Mouse (Mus musculus): ENCODE measurements around the gene 4930535I16Rik.
"Not testable (repeated sequence)": the region's sequence is repeated elsewhere in the genome, so short reads cannot be mapped to it uniquely, and the experiment has no call there.

4930535I16Rik gene

DNA sequence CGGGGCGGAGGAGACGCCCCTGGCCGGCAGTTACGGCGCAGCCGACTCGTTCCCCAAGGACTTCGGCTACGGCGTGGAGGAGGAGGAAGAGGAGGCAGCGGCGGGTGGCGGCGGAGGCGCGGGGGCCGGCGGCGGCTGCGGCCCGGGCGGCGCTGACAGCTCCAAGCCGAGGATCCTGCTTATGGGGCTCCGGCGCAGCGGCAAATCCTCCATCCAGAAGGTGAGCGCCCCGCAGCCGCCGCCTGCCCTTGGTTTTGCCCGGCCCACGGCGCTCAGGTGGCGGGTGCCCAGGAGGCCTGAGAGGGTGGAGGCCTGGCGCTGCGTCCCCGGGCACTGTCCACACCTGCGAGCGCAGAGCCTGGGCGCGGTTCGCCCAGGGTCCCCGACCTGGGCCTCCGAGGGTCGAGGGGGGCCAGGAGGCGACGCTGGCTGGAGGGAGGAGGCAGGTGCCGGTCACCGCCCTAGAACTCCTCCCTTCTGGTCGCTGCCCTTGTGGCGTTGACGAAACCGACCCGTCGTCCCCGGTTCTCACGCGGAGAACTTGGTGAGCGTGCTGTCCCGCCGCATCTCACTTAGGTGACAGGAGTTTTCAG, at the start of gene 4930535I16Rik:
Gene 4930535I16Rik (minus strand): TSS at position 475 of the 593 bp plus-strand sequence.
- DNase-seq (ENCODE audit: low spot score in 2 of 2) = peak in 1 of 2 experiments; percentile 61

DNA sequence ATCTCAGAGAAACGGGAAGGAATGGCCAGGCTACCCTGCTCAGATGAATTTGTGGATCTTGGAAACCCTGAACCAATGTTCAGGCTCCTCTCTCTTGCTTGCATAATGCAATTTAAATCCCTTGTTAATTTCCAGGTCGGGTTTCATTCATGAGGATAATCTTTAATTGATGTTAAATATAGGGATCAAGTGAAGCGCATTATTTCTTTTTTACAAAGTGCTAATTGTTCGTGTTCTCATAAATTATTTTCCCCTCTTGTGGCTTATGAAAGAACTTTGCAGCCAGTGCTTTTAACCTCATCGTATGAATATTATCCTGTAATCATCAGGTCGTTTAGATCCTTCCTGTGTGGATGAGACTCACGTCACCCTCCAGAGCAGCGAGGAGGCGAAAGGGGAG, 44.9 kb upstream of the 4930535I16Rik start:
- DNase-seq (ENCODE audit: low spot score in 2 of 2) = no peak

GRCm38 (mm10) chr4:123960955-123961354, 43.1 kb upstream of the 4930535I16Rik start:
- DNase-seq (ENCODE audit: low spot score in 2 of 2) = no peak

- no peak for DNase-seq (ENCODE audit: low spot score in 2 of 2)
Observed at GRCm38 (mm10) chr4:123957891-123958290, 40.1 kb upstream of the 4930535I16Rik start.

DNA sequence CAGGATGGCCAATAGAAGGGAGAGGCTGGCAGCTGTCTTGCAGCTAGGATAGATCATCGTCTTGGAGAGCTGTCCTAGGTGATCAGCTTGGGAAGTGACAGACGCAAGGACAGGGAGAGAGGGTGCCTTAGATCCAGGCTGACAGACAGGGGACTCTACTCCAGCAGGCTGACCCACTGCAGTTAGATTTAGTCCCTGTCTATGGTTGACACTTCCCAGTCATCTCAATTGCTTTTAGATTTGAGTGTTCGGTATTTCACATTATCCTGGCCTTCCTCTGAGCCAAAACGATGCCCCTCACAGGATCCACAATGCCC, 39.6 kb upstream of the 4930535I16Rik start:
- DNase-seq (ENCODE audit: low spot score in 2 of 2) = no peak

DNA sequence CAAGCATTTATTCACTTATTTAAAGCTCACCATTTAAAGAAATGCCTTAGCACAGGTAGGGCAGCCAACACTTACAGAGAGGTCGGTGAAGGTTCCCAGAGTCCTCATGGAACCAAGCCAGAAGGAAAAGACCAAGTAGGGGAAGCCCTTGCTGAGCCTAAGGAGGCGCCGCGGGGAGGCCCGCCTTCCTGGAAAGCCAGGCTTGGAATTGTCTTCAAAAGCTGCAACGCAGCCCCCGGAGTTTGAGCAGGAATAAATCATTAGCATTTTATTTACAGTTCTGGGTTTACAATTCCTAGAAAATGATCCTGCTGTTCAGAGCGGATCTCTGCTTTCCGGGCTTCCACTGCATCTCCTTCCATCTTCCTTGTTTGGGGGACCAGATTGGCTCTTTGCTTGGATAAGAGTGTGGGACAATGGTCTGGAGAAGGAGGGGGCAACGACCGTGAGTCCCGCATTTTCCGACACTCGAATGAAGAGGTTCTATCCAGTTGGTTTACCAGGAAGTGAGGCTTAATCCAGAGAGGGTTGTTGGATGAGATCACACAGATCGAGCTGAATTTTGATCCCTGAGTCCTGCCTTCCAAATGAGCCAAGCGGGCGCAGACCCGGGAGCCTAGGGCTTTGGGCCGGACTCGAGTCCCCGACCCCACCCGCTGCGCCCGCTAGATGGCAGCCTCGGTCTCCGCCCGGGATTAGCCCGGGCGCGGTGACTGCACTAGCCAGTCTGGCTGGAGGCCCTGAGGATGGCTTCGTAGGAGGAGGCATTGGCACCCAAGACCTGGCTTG, 39.1 kb upstream of the 4930535I16Rik start:
- peak; percentile 57 to 80 for DNase-seq (ENCODE audit: low spot score in 2 of 2)

- DNase-seq (ENCODE audit: low spot score in 2 of 2) = no peak
Observed at GRCm38 (mm10) chr4:123952059-123952458, 34.2 kb upstream of the 4930535I16Rik start.

DNA sequence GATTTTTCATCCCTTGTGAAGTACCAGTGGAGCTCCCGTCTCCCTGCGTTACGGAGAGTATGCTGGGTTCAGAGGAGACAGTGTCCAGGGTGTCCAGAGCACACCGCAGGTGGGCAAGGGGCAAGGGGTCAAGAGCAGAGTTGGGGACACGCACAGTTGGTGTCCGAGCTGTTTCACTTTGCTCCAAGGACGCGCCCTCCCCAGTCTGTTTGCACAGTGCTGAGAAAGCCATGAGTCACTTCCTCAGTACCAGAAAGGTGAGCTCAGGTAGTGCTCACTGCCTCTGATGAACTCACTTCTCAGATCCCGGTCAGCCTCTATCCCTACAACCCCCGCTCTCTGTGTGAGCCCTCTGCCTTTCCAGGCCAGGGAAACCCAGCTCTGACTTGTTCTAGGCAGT, 31.8 kb upstream of the 4930535I16Rik start:
- no peak for DNase-seq (ENCODE audit: low spot score in 2 of 2)

- no peak for DNase-seq (ENCODE audit: low spot score in 2 of 2)
Observed at GRCm38 (mm10) chr4:123948901-123949300, 31.1 kb upstream of the 4930535I16Rik start.

GRCm38 (mm10) chr4:123947149-123947548, 29.3 kb upstream of the 4930535I16Rik start:
- DNase-seq (ENCODE audit: low spot score in 2 of 2) = no peak

DNA sequence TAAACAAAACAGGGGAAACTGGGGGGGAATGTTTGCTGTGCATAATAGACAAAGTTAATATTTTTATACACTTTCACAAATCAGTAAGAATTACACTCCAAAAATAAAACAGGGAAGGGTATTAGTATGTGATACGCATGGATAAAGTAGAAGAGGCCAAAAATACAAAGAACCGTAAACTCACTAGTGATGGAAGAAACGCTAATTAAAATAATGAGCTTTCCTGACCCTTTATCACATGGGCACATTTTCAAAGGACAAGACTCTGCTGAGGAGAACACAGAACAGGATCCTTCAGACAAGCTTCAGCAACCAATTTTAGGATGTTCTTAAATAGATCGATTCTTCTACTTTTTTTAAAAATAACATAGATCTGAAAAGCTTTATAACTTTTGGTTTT, 28.9 kb upstream of the 4930535I16Rik start:
- DNase-seq (ENCODE audit: low spot score in 2 of 2) = no peak

- not testable (repeated sequence) for DNase-seq (ENCODE audit: low spot score in 2 of 2)
Observed at GRCm38 (mm10) chr4:123940878-123941277, 23.1 kb upstream of the 4930535I16Rik start.

DNA sequence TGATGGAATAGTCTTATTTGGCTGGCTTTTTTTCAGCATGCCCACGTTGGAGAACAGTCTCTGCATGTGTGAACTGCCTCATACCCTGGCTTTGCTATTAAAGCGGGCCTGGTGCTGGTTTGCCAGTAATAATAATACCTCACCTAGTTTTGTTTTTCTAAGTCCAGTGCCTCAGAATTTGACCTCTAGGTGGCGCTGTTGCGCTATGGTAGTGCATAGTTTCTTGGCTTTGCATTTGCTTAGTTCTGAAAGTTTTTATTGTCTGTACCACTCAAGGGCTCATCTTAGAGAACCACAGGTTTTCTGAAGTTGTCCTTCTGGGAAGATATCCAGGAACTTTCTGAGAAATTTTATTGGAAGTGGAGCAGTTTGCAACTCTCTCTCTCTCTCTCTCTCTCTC, 22.0 kb upstream of the 4930535I16Rik start:
- peak; percentile 62 to 83 for DNase-seq (ENCODE audit: low spot score in 2 of 2)

GRCm38 (mm10) chr4:123936059-123936458, 18.2 kb upstream of the 4930535I16Rik start:
- no peak for DNase-seq (ENCODE audit: low spot score in 2 of 2)

- DNase-seq (ENCODE audit: low spot score in 2 of 2) = no peak
Observed at GRCm38 (mm10) chr4:123934306-123934705, 16.5 kb upstream of the 4930535I16Rik start.

- no peak for DNase-seq (ENCODE audit: low spot score in 2 of 2)
Observed at GRCm38 (mm10) chr4:123929994-123930393, 12.2 kb upstream of the 4930535I16Rik start.

DNA sequence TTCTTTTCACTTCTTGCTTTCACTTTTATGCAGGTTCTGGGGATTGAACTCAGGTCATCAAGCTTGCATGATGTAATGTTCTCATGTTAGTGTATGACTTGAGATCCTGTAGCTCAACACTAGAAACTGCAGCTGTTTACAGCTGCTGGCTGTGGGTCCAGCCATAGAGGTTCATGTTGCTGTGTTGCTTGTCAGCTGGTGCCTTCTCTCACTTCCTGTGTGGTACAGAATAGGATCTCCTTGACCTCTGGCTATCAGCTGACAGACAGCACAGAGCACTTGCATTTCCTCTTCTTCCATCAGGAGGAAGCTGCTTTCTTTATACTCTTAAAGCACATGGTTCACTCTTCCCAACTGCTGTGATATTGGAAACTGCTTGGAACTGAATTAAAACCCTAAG, 10.1 kb upstream of the 4930535I16Rik start:
- DNase-seq (ENCODE audit: low spot score in 2 of 2) = no peak

GRCm38 (mm10) chr4:123921055-123921565, 3.3 kb upstream of the 4930535I16Rik start:
- DNase-seq (ENCODE audit: low spot score in 2 of 2) = no peak

- DNase-seq (ENCODE audit: low spot score in 2 of 2) = no peak
Observed at GRCm38 (mm10) chr4:123918851-123919250, 1.0 kb upstream of the 4930535I16Rik start.

DNA sequence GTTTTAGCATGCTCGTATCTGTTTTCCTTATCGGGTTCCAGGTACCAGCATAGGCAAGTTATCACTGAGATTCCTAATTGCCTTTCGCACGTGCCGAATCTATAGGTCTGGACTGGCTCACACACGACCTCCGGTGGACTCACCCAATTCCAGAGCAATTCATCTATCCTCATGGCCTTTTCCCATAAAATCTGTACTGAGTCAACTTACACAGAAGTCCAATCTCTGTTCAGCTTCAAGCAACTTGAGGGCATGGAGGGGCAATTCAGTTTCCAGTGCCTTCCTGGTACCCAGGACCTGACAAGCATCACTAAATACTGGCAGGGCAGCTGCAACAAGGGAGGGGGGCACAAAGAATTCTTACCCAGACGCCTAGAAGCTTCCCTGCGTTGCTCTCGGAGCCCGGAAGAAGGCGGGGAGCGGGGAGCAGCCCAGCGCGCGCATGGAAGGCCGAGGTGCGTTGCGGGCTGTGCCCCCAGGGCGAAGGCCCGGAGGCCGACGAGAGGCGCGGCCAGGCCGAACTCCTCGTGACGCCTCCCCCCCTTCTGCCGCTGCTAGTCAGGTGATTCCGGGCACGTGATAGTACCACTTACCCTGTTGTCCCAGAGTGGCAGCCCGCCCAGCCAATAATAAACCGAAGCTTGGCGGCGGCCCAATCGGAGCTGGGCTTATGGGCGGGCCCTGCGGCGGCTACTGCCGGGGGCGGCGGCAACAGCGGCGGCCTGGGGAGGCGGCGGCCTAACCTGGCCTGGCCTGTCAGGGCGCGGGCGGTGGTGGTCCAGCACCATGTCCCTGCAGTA, 874 bp downstream of the 4930535I16Rik start, which contains the start of gene Rragc:
Gene Rragc (plus strand): TSS at position 699 of the 800 bp plus-strand sequence.
- DNase-seq (ENCODE audit: low spot score in 2 of 2) = peak; percentile 100

- DNase-seq (ENCODE audit: low spot score in 2 of 2) = no peak
Observed at GRCm38 (mm10) chr4:123912431-123912830, 5.4 kb downstream of the 4930535I16Rik start.

DNA sequence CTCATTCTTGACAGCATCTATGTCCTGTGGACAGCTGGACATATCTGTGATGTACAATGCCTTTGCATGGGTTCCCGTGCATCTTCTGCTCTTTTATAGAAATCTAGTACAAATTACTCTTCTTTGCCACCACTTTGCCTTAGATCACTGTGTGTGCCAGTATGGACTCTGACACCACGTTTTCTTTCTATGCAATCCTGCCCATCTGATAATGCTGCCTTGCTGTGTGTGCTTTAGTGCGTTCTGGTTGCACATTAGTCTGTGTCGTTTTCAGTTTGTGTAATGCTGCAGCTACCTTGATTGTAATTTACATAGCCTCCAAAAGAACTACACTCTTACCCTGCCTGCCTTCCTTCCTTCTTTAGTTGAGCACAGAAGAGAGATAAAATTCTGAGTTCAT, 6.3 kb downstream of the 4930535I16Rik start:
- DNase-seq (ENCODE audit: low spot score in 2 of 2) = no peak
